Mouse (Mus musculus) testis, adult 2 months (tissue): ENCODE data around the gene Pdss1. TPM values are rescaled to one million over a fixed set of nuclear protein-coding genes. Genes with fewer than 3 reads are reported as not detected.
"Not testable (repeated sequence)": the region's sequence is repeated elsewhere in the genome, so short reads cannot be mapped to it uniquely, and the experiment has no call there.

Experiments used
- H3K27ac ChIP-seq: fragments of 200-500 bp; 2 replicates; pipeline ENCODE4 v1.5.1; 2012; ENCODE audit warnings: low read depth, low read length; ENCODE audit not compliant: control insufficient read depth, insufficient read depth
- H3K27me3 ChIP-seq: fragments of 200-500 bp; 2 replicates; pipeline ENCODE4 v1.6.1; 2012; ENCODE audit warnings: mild to moderate bottlenecking, low read length, moderate library complexity; ENCODE audit not compliant: control insufficient read depth, insufficient read depth
- H3K36me3 ChIP-seq: fragments of 200-500 bp; 2 replicates; pipeline ENCODE4 v1.6.1; 2012; ENCODE audit warnings: mild to moderate bottlenecking, low read length; ENCODE audit not compliant: control insufficient read depth, insufficient read depth
- H3K4me1 ChIP-seq: fragments of 200-500 bp; 2 replicates; pipeline ENCODE4 v1.6.1; 2012; ENCODE audit warnings: low read length; ENCODE audit not compliant: control insufficient read depth, insufficient read depth
- H3K4me3 ChIP-seq: fragments of 200-500 bp; 2 replicates; pipeline ENCODE4 v1.5.1; 2012; ENCODE audit warnings: low read depth, mild to moderate bottlenecking, low read length, moderate library complexity, mixed read lengths; ENCODE audit not compliant: control insufficient read depth
- CTCF ChIP-seq: fragments of 200-500 bp; IDR thresholded peaks from 2 replicates; pipeline ENCODE4 v1.5.1; 2012; ENCODE audit warnings: low read depth, mild to moderate bottlenecking, inconsistent platforms, low read length, moderate library complexity; ENCODE audit not compliant: control insufficient read depth, insufficient read depth, insufficient replicate concordance
- POLR2A ChIP-seq: fragments of 200-500 bp; IDR thresholded peaks from 2 replicates; pipeline ENCODE4 v1.6.1; 2012; ENCODE audit warnings: low read depth, mild to moderate bottlenecking, inconsistent platforms, low read length, moderate library complexity; ENCODE audit not compliant: control insufficient read depth
- polyA plus RNA-seq: library from polyadenylated mRNA; depleted of rRNA; stranded (reverse); fragments of >200 nt; gene quantifications from 2 replicates; pipeline ENCODE4 v1.2.3, GENCODE M21; 2012

The Pdss1 gene
- polyA plus RNA-seq, 1 experiment = 3.4 TPM

DNA sequence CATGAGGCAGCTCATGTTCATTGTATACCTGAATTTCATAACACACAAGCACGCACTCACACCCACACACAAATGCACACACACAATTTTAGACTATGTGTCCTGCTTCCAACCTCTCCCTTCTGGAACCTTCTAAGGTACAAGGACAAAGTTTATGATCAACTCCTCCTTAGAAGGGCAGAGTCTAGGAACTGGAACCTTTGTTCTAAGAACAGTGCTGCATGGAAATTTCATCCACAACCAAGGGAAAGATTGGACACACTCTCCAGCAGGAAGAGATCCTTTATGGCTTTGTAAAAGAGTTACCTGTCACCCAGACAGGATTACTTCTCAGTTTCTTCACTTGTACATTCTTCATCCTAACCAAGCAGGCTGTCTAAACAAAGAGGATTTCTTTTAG is 22.2 kb upstream of the Pdss1 start:
- H3K27ac ChIP-seq = no peak overlapping the region
- no peak overlapping the region for H3K4me3 ChIP-seq
- TF ChIP-seq CTCF (no peak), POLR2A (no peak)
- H3K27me3 ChIP-seq = no peaks in the 10 kb centered on the region
- H3K4me1 ChIP-seq = no peaks in the 10 kb centered on the region
- H3K36me3 ChIP-seq = no peaks in the 10 kb centered on the region

DNA sequence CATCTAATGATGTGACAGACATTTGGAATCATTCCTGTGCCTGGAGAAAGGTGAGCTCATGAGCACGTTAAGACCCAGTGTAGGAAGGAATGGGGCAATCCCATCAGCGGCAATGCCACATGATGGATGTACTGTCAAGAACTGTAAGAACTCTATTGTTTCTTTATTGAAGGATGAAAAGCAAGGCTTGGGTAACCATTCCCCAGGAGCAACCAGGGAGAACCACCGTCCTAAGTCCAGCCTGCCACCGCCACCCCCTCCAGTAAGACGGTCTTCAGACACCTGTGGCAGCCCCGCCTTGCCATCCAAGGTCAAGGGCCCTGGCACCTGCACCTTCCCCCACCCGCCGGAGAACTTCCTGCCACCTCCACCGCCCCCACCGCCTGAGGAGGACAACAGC is 20.7 kb upstream of the Pdss1 start:
- Histone ChIP-seq H3K4me3 (no peak overlapping the region), H3K27me3 (no peaks in the 10 kb centered on the region), H3K36me3 (no peaks in the 10 kb centered on the region), H3K4me1 (no peaks in the 10 kb centered on the region), H3K27ac (no peak overlapping the region)
- no peak for TF ChIP-seq CTCF
- no peak for TF ChIP-seq POLR2A

DNA sequence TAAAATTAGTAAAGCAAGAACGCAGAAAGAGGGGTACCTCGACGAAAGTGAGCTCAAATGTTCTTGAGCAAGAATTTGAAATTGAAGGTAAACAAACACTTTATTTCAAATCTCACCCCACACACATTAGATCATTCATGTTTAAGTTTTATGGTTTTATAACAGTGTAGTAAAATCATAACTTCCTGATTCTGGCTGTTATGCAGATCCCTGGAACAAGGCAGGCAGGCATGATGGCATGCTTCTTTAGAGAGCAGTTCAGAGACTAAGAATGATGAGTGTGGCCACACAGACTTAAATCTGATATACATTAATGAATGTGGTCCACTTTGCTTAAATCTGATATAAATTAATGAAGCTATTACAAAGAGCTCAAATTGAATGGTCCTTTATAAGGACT is 18.7 kb upstream of the Pdss1 start:
- no peaks in the 10 kb centered on the region for H3K36me3 ChIP-seq
- H3K27me3 ChIP-seq = no peaks in the 10 kb centered on the region
- TF ChIP-seq POLR2A (no peak), CTCF (no peak)
- H3K27ac ChIP-seq = no peak overlapping the region
- no peaks in the 10 kb centered on the region for H3K4me1 ChIP-seq
- H3K4me3 ChIP-seq = no peak overlapping the region

DNA sequence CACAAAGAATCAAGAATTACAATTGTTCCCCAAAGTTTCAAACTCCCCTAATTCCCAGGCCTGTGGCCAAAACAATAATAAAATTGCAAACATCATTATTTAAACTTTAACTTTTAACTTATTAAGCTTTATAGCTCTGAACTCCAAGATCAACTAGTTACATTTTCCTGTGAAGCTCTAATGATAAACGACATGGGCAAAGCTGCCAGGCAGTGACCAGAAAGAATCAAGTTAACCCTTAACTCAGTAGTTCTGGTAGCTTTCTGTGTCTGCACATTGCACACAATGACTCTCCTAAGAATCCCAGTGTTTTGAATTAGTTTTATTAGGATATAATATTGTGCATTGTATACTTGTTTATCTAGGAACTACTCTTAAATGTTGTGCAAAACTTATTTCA is 16.5 kb upstream of the Pdss1 start:
- no peaks in the 10 kb centered on the region for H3K27me3 ChIP-seq
- H3K27ac ChIP-seq = no peak overlapping the region
- H3K4me1 ChIP-seq = no peaks in the 10 kb centered on the region
- no peak for TF ChIP-seq CTCF
- no peak for TF ChIP-seq POLR2A
- no peak overlapping the region for H3K4me3 ChIP-seq
- no peaks in the 10 kb centered on the region for H3K36me3 ChIP-seq

DNA sequence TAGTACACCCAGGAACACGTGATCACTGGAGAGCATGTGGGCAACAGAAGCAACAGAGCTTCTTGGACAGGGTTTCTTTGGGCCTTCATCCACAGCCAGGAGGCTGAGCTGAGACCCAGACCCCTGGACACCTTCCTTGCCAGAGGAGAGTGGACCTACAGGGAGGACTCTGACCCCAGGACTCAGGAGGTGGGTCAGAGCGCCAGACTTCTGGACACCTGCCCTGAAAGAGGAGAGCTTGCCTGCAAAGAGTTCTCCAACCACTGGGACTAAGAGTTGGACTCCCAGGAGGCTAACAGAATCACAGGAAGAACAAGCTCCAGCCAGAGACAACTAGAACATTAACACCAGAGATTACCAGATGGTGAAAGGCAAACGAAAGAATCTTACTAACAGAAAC is 14.6 kb upstream of the Pdss1 start:
- H3K4me1 ChIP-seq, H3K4me3 ChIP-seq, H3K27ac ChIP-seq, H3K36me3 ChIP-seq, H3K27me3 ChIP-seq: not testable (repeated sequence)

DNA sequence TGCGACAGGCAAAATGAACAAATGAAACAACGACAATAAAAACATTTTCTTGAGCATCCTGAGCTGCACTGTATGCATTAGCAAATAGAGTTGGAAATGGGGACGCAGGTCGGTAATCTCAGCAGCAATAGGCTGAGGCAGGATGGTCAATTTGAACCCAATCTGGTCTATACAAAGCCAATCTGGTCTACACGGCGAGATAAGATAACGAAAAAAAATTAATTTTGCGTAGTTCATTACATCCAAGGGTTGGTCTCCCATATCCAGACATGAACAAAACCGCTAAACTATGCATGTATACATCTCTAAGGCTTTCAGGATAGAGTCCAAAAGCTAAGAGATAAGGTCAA is 415 bp upstream of the Pdss1 start:
- H3K4me1 ChIP-seq = no peaks in the 10 kb centered on the region
- peak overlapping the region; percentile 91 for H3K4me3 ChIP-seq
- H3K27ac ChIP-seq = peak overlapping the region; percentile 16

DNA sequence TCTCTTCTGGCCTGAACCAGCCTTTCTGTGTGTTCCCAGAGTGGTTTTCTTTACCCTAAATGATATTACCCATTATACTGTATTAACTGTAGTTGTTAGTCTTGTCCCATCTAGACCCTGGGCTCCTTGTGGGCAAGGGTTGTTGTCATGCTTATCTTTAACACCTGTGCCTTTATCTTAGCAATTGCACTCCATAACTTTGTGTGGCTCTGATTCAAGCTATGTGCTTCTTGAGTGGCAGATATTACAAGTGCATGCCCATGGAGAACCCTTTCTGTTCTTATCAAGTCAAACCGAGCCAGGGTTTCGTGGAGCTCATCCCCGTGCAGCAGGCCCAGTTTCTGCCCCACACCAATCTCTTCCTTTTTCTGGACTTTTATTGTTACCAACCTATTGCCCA is 8.6 kb downstream of the Pdss1 start:
- no peaks in the 10 kb centered on the region; the same call in 1 of the 2 replicates for H3K36me3 ChIP-seq

More for the DNA sequence above, 415 bp upstream of the Pdss1 start:
- H3K36me3 ChIP-seq = no peaks in the 10 kb centered on the region
- no peak for TF ChIP-seq POLR2A
- no peak for TF ChIP-seq CTCF
- no peaks in the 10 kb centered on the region for H3K27me3 ChIP-seq

DNA sequence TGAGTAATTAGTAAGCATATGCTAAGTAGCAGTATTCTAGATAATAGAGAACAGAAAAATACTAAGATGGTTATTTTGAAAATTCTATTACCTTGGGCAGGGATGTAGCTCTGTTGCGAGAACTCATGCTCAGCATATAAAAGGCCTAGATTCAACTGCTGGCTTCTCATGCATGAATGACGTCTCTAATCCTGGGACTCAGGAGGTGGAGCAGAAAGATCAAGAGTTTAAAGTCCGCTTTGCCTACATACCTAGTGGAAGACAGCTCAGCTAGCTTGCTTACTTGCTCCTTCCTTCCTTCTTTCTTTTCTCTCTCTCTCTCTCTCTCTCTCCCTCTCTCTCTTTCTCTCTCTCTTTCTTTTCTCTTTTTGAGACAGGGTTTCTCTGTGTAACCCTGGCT is 19.1 kb downstream of the Pdss1 start:
- Histone ChIP-seq H3K27ac (no peak overlapping the region), H3K4me3 (no peak overlapping the region), H3K36me3 (no peaks in the 10 kb centered on the region; the same call in 1 of the 2 replicates), H3K27me3 (no peaks in the 10 kb centered on the region), H3K4me1 (no peaks in the 10 kb centered on the region)
- TF ChIP-seq POLR2A (no peak), CTCF (no peak)

More for the DNA sequence above, 8.6 kb downstream of the Pdss1 start:
- H3K4me3 ChIP-seq = no peak overlapping the region
- no peaks in the 10 kb centered on the region for H3K27me3 ChIP-seq
- no peaks in the 10 kb centered on the region for H3K4me1 ChIP-seq
- H3K27ac ChIP-seq = no peak overlapping the region
- TF ChIP-seq CTCF = no peak
- no peak for TF ChIP-seq POLR2A
